Mouse (Mus musculus) cortical plate, adult 2 months (tissue): ENCODE results near the gene Habp4. TPM values are rescaled to one million over a fixed set of nuclear protein-coding genes. Genes with fewer than 3 reads are reported as not detected.

Source experiments
- H3K27ac ChIP-seq: fragments of 200-500 bp; 2 replicates; pipeline ENCODE4 v1.5.1; 2012; ENCODE audit warnings: low read length, control low read depth, inconsistent platforms; ENCODE audit not compliant: insufficient read depth
- H3K4me1 ChIP-seq: fragments of 200-500 bp; 2 replicates; pipeline ENCODE4 v1.6.1; 2011; ENCODE audit warnings: low read length; ENCODE audit not compliant: control insufficient read depth, insufficient read depth
- H3K4me3 ChIP-seq: fragments of 200-500 bp; 2 replicates; pipeline ENCODE4 v1.5.1; 2011; ENCODE audit warnings: mild to moderate bottlenecking, low read length, control low read depth; ENCODE audit not compliant: insufficient read depth
- CTCF ChIP-seq: fragments of 200-500 bp; IDR thresholded peaks from 2 replicates; pipeline ENCODE4 v1.5.1; 2011; ENCODE audit warnings: mild to moderate bottlenecking, control low read depth, low read length; ENCODE audit not compliant: insufficient read depth; ENCODE audit errors: extremely low read depth
- POLR2A ChIP-seq: fragments of 200-500 bp; IDR thresholded peaks from 2 replicates; pipeline ENCODE4 v1.6.1; 2011; ENCODE audit warnings: mild to moderate bottlenecking, low read length, control low read depth; ENCODE audit not compliant: insufficient read depth; ENCODE audit errors: extremely low read depth
- polyA plus RNA-seq: library from polyadenylated mRNA; depleted of rRNA; stranded (reverse); fragments of >200 nt; gene quantifications from 2 replicates; pipeline ENCODE4 v1.2.3, GENCODE M21; 2012; rRNA removed

Habp4 gene
- polyA plus RNA-seq, result 203 and 210 TPM in 2 replicates

- Histone ChIP-seq H3K4me3 (peak within 1 kb of the TSS; percentile 90), H3K27ac (peak within 1 kb of the TSS; percentile 58), H3K4me1 (peaks cover 2% of the 10 kb centered on the region; the same call in 1 of the 2 replicates)
- TF ChIP-seq POLR2A, result peak; percentile 28; the same call in 1 of the 2 replicates
- no peak for TF ChIP-seq CTCF
Measured at GRCm38 (mm10) chr13:64161548-64161915, at the start of gene Habp4. Gene Habp4 (plus strand): TSS chr13:64161824.

- H3K4me3 ChIP-seq, result no peak overlapping the region
- TF ChIP-seq POLR2A (no peak), CTCF (no peak)
- H3K4me1 ChIP-seq, result no peaks in the 10 kb centered on the region
- H3K27ac ChIP-seq, result no peak overlapping the region
Measured at GRCm38 (mm10) chr13:64117442-64117841, 44.2 kb upstream of the Habp4 start.

GRCm38 (mm10) chr13:64120760-64121159 is 40.9 kb upstream of the Habp4 start:
- no peak overlapping the region for H3K27ac ChIP-seq
- no peak overlapping the region for H3K4me3 ChIP-seq
- no peaks in the 10 kb centered on the region for H3K4me1 ChIP-seq
- TF ChIP-seq CTCF (no peak), POLR2A (no peak)

- Histone ChIP-seq H3K4me1 (no peaks in the 10 kb centered on the region), H3K4me3 (no peak overlapping the region), H3K27ac (no peak overlapping the region)
- TF ChIP-seq CTCF, result no peak
- TF ChIP-seq POLR2A, result no peak
Measured at GRCm38 (mm10) chr13:64123491-64124188, 38.0 kb upstream of the Habp4 start.

- Histone ChIP-seq H3K4me1 (no peaks in the 10 kb centered on the region), H3K4me3 (no peak overlapping the region), H3K27ac (no peak overlapping the region)
- no peak for TF ChIP-seq POLR2A
- no peak for TF ChIP-seq CTCF
Measured at GRCm38 (mm10) chr13:64124886-64125285, 36.7 kb upstream of the Habp4 start.

GRCm38 (mm10) chr13:64126316-64126715 is 35.3 kb upstream of the Habp4 start:
- H3K4me3 ChIP-seq, result no peak overlapping the region
- H3K27ac ChIP-seq, result no peak overlapping the region
- no peaks in the 10 kb centered on the region for H3K4me1 ChIP-seq
- TF ChIP-seq POLR2A (no peak), CTCF (no peak)

GRCm38 (mm10) chr13:64128858-64129615 is 32.6 kb upstream of the Habp4 start, which contains the start of gene Slc35d2:
Gene Slc35d2 (minus strand): TSS chr13:64129368.
- Histone ChIP-seq H3K4me1 (no peaks in the 10 kb centered on the region), H3K27ac (peak within 1 kb of the TSS; percentile 49; the same call in 1 of the 2 replicates), H3K4me3 (peak within 1 kb of the TSS; percentile 45)
- TF ChIP-seq CTCF (no peak), POLR2A (no peak)

- H3K4me1 ChIP-seq, result no peaks in the 10 kb centered on the region
- peak overlapping the region; percentile 45 for H3K4me3 ChIP-seq
- H3K27ac ChIP-seq, result no peak overlapping the region
- TF ChIP-seq POLR2A (no peak), CTCF (0 out of 2 replicates have a peak, but pooled peaks have one; percentile 14)
Measured at GRCm38 (mm10) chr13:64129616-64130375, 31.8 kb upstream of the Habp4 start.

- no peak overlapping the region for H3K4me3 ChIP-seq
- H3K27ac ChIP-seq, result no peak overlapping the region
- TF ChIP-seq CTCF (no peak), POLR2A (no peak)
- no peaks in the 10 kb centered on the region for H3K4me1 ChIP-seq
Measured at GRCm38 (mm10) chr13:64150121-64150520, 11.5 kb upstream of the Habp4 start.
